Mouse (Mus musculus): ENCODE results near the gene Hcn2. TPM values are rescaled to one million over a fixed set of nuclear protein-coding genes. Genes with fewer than 3 reads are reported as not detected.
"Not testable (repeated sequence)": the region's sequence is repeated elsewhere in the genome, so short reads cannot be mapped to it uniquely, and the experiment has no call there.

Hcn2 gene
- polyA plus RNA-seq, 1 experiment from 2014 or later: 0.43 TPM

DNA sequence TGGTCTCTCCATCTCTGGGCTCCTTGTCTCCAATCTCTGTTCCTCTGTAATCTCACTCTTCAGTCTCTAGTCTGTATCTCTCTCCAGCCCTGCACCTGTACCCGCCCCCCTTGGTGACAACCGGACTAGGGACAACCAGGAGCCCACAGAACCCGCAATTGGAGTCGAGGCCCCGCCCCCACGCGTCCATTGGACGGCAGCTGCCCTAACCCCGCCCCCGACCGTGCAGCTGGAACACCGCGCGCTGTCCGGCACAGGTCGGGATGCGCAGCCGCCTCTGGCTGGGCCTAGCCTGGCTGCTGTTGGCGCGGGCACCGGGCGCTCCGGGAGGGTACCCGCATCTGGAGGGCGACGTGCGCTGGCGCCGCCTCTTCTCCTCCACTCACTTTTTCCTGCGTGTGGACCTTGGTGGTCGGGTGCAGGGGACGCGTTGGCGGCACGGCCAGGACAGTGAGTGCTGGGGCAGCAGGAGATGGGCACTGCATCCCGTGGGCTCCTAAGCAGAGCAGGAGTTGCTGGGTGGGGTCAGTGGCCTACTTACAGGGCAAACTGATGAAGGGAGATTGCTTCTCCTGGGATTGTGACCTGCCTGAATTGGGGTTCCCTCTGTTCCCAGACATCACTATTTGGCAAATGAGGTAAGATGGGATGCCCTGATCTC is 38.6 kb downstream of the Hcn2 start, which contains the start of gene Fgf22:
TSS of gene Fgf22 (plus strand) at position 221 of the 661 bp plus-strand sequence.
- Histone ChIP-seq H3K4me1 (replicated peaks) (peaks cover 13% of the 10 kb centered on the region), H3K27ac (no peak within 1 kb of the TSS), H3K4me3 (replicated peaks) (peak within 1 kb of the TSS; percentile 43), H3K9ac (replicated peaks) (peak within 1 kb of the TSS; percentile 62), H3K36me3 (peaks cover 42% of the 10 kb centered on the region), H3K4me2 (replicated peaks) (peak within 1 kb of the TSS; percentile 74), H3K9me3 (no peaks in the 10 kb centered on the region), H3K27me3 (0 out of 2 replicates have a peak, but pooled peaks cover 3% of the 10 kb centered on the region)
- 1% methylated on average over 36 of the region's 36 CpGs for WGBS
- peak; percentile 90 for ATAC-seq

DNA sequence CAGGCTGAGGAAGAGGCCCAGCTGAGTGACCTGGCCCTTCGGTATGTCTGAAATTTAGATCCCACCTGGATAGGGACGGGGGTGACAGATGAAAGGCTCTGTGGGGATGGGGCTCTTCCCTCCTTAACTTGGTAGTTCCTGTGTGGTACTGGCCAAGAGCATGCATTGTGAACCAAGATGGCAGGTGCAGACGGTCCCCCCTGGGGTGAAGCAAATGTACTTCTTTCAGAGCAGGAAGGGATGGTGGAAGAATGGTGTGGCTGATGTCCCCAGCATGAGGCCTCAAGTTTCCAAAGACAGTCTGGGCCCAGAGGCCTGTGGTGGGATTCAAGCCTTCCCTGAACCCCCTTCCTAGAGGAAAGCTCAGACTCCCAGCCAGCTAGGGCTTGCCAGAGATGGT is 39.4 kb downstream of the Hcn2 start:
- 83% methylated on average over 3 of the region's 3 CpGs for WGBS
- 0 out of 2 replicates have a peak, but pooled peaks cover 3% of the 10 kb centered on the region for H3K27me3 ChIP-seq
- no peak overlapping the region for H3K4me3 ChIP-seq (replicated peaks)
- H3K9me3 ChIP-seq: no peaks in the 10 kb centered on the region
- H3K9ac ChIP-seq (replicated peaks): no peak overlapping the region
- H3K4me1 ChIP-seq (replicated peaks): peaks cover 13% of the 10 kb centered on the region
- H3K4me2 ChIP-seq (replicated peaks): no peak overlapping the region
- no peak overlapping the region for H3K27ac ChIP-seq
- H3K36me3 ChIP-seq: peaks cover 50% of the 10 kb centered on the region
- ATAC-seq: no peak

GRCm38 (mm10) chr10:79756660-79757059 is 40.2 kb downstream of the Hcn2 start:
- ATAC-seq: no peak
- Histone ChIP-seq H3K4me1 (replicated peaks) (peaks cover 13% of the 10 kb centered on the region), H3K9ac (replicated peaks) (no peak overlapping the region), H3K36me3 (peaks cover 58% of the 10 kb centered on the region), H3K9me3 (no peaks in the 10 kb centered on the region), H3K4me3 (replicated peaks) (no peak overlapping the region), H3K27me3 (0 out of 2 replicates have a peak, but pooled peaks cover 3% of the 10 kb centered on the region), H3K27ac (no peak overlapping the region), H3K4me2 (replicated peaks) (no peak overlapping the region)
- WGBS: 93% methylated on average over 24 of the region's 24 CpGs

DNA sequence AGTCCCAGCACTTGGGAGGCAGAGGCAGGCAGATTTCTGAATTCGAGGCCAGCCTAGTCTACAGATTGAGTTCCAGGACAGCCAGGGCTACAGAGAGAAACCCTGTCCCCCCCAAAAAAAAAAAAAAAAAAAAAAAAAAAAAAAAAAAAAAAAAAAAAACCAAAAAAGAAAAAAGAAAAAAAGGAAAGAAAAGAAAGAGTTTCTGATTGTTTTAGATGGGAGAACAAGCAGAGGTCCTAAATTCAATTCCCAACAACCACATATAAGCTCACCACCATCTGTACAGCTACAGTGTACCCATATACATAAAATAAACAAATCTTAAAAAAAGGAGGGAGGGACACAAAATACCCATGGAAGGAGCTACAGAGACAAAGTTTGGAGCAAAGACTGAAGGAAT is 43.2 kb downstream of the Hcn2 start:
- not testable (repeated sequence) for H3K4me3 ChIP-seq (replicated peaks); ATAC-seq; H3K27me3 ChIP-seq; H3K9ac ChIP-seq (replicated peaks); H3K4me2 ChIP-seq (replicated peaks); H3K27ac ChIP-seq; H3K9me3 ChIP-seq
- Histone ChIP-seq H3K4me1 (replicated peaks) (peaks cover 25% of the 10 kb centered on the region), H3K36me3 (peaks cover 68% of the 10 kb centered on the region)
- WGBS: 89% methylated on average over 1 of the region's 1 CpGs

DNA sequence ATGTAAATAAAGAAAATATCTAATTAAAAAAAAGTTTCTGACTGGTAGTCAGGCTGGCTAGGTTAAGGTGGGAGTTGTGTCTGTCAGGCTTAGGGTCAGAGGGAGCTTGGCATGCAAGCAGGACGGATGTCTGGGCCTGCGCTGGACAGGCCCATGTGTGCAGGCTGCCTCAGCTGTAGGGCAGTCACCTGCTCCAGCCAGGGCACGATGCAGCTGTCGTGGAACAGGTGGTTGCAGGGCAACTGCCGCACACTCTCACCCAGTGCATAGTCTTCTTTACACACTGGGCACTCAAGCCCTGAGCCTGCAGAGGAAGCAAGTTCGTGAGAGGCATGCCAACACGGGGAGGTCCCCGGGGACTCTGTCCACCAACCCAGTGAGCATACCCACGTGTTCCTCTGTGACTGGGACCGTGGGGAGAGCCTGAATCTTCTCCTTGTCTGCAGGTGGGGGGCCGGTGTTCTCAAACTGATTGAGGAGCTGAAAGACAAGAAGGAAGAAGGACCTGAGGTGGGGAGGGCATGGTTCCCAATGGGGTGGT is 44.2 kb downstream of the Hcn2 start:
- H3K27ac ChIP-seq: no peak overlapping the region
- no peak overlapping the region for H3K4me2 ChIP-seq (replicated peaks)
- WGBS: 92% methylated on average over 11 of the region's 11 CpGs
- H3K9me3 ChIP-seq: no peaks in the 10 kb centered on the region
- H3K4me1 ChIP-seq (replicated peaks): peaks cover 25% of the 10 kb centered on the region
- no peak overlapping the region for H3K9ac ChIP-seq (replicated peaks)
- no peak overlapping the region for H3K4me3 ChIP-seq (replicated peaks)
- H3K36me3 ChIP-seq: peaks cover 67% of the 10 kb centered on the region
- ATAC-seq: no peak
- 0 out of 2 replicates have a peak, but pooled peaks cover under 1% of the 10 kb centered on the region for H3K27me3 ChIP-seq

DNA sequence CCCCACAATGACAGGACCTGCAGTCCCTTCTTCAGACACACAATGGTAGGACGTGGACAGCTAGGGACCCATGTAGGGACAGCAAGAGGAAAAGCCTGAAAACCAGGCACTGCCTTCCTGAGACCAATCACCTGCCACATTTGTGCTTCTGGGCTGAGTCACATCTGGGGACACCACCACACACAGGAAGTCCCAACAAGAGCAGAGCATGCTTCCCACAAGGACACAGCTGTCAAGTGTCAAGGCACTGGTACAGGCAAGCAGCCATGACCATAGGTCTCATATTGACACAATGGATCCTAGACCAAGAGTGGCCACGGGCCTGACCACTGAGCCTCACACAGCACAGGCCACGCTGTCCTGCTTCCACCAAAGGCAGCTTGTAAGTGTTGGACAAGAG is 46.4 kb downstream of the Hcn2 start:
- Histone ChIP-seq H3K4me1 (replicated peaks) (peaks cover 35% of the 10 kb centered on the region), H3K4me3 (replicated peaks) (no peak overlapping the region), H3K9ac (replicated peaks) (0 out of 2 replicates have a peak overlapping the region, but pooled peaks have one; percentile 20), H3K36me3 (peaks cover 46% of the 10 kb centered on the region), H3K4me2 (replicated peaks) (no peak overlapping the region), H3K27me3 (no peaks in the 10 kb centered on the region), H3K27ac (no peak overlapping the region), H3K9me3 (no peaks in the 10 kb centered on the region)
- no peak for ATAC-seq
- 92% methylated on average over 3 of the region's 3 CpGs for WGBS

DNA sequence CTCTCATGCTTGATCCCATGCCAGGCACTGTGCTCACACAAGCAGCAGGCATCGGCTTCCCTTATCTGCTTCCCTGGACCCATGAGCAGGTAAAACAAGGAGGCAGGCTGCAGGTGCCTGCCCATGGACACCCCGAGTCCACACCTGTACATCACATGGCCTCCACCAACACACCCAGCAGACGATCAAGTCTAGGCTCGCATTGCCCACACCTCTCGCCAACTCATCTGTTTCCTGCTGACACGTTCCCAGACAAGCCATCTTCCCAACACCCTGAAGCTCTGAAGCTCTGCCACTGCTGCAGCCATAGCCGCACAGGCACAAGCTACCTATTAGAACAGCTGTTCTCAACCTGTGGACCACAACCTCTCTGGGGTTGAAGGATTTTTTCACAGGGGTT is 47.8 kb downstream of the Hcn2 start:
- Histone ChIP-seq H3K9ac (replicated peaks) (peak overlapping the region; percentile 20; the same call in 1 of the 2 replicates), H3K4me3 (replicated peaks) (no peak overlapping the region), H3K27me3 (no peaks in the 10 kb centered on the region), H3K27ac (no peak overlapping the region), H3K36me3 (peaks cover 32% of the 10 kb centered on the region), H3K4me2 (replicated peaks) (no peak overlapping the region), H3K9me3 (no peaks in the 10 kb centered on the region), H3K4me1 (replicated peaks) (peaks cover 44% of the 10 kb centered on the region)
- ATAC-seq: no peak
- 93% methylated on average over 7 of the region's 7 CpGs for WGBS

- Histone ChIP-seq H3K4me2 (replicated peaks) (peak overlapping the region; percentile 97), H3K27me3 (no peaks in the 10 kb centered on the region), H3K36me3 (peaks cover 24% of the 10 kb centered on the region), H3K9me3 (no peaks in the 10 kb centered on the region), H3K4me1 (replicated peaks) (peaks cover 44% of the 10 kb centered on the region), H3K4me3 (replicated peaks) (peak overlapping the region; percentile 98), H3K27ac (no peak overlapping the region), H3K9ac (replicated peaks) (peak overlapping the region; percentile 97)
- ATAC-seq: no peak
- 60% methylated on average over 2 of the region's 2 CpGs for WGBS
Observed at GRCm38 (mm10) chr10:79765228-79765745, 48.9 kb downstream of the Hcn2 start.

GRCm38 (mm10) chr10:79766001-79766507 is 49.6 kb downstream of the Hcn2 start:
- peak overlapping the region; percentile 97 for H3K9ac ChIP-seq (replicated peaks)
- ATAC-seq: no peak
- 10% methylated on average over 16 of the region's 16 CpGs for WGBS
- peaks cover 16% of the 10 kb centered on the region for H3K36me3 ChIP-seq
- H3K4me2 ChIP-seq (replicated peaks): peak overlapping the region; percentile 97
- H3K4me1 ChIP-seq (replicated peaks): peaks cover 44% of the 10 kb centered on the region
- H3K9me3 ChIP-seq: no peaks in the 10 kb centered on the region
- H3K4me3 ChIP-seq (replicated peaks): peak overlapping the region; percentile 98
- no peaks in the 10 kb centered on the region for H3K27me3 ChIP-seq
- peak overlapping the region; percentile 93 for H3K27ac ChIP-seq

DNA sequence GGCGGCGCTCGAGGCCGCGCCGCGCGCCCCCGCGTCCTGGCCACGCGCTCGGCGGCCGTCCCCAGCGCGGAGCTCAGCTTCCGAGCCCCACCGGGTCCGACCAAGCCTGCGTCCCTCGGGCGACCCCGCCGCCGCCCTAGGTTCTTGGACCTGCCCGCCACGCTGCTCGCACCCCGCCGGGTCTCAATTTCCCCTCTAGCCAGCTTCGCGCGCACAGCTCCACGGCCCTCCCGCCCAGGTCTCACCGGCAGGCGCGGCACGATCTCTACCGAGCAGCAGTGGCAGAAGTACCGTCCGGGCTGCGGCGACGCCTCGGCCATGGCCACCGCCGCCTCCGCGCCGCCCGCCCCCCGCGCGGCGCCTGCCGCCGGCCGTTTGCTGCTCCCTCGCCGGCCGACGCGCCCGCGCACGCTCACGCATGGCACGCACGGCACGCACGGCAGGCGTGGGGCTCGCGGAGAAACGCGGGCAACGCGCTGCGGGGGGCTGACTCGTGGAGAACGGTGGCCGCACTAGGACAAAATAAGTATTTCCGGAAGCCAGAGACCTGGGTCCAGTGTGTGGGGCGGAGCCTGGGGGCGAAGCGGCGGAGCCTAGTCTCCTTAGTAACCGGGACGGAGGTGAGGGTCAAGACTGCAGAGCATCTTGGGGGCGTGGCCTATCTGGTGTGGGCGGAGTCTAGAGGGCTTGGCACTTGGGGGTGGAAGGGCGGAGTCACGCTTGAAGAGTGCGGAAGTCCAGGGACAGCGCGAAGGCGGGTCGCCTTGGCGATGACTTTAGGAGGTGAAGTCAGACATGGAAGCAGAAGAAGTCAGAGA is 50.3 kb downstream of the Hcn2 start, which contains the start of gene Rnf126:
TSS of gene Rnf126 (minus strand) at position 445 of the 818 bp plus-strand sequence.
- WGBS: under 1% methylated on average over 101 of the region's 101 CpGs
- H3K9me3 ChIP-seq: no peaks in the 10 kb centered on the region
- ATAC-seq: peak; percentile 85
- H3K4me1 ChIP-seq (replicated peaks): peaks cover 44% of the 10 kb centered on the region
- peaks cover 9% of the 10 kb centered on the region for H3K36me3 ChIP-seq
- peak within 1 kb of the TSS; percentile 97 for H3K9ac ChIP-seq (replicated peaks)
- peak within 1 kb of the TSS; percentile 93 for H3K27ac ChIP-seq
- H3K4me2 ChIP-seq (replicated peaks): peak within 1 kb of the TSS; percentile 97
- peak within 1 kb of the TSS; percentile 98 for H3K4me3 ChIP-seq (replicated peaks)
- H3K27me3 ChIP-seq: no peaks in the 10 kb centered on the region

- Histone ChIP-seq H3K9me3 (0 out of 2 replicates have a peak, but pooled peaks cover 2% of the 10 kb centered on the region), H3K4me3 (replicated peaks) (peak overlapping the region; percentile 98), H3K9ac (replicated peaks) (peak overlapping the region; percentile 59), H3K4me2 (replicated peaks) (peak overlapping the region; percentile 97), H3K27me3 (no peaks in the 10 kb centered on the region), H3K27ac (peak overlapping the region; percentile 93), H3K4me1 (replicated peaks) (peaks cover 44% of the 10 kb centered on the region), H3K36me3 (peaks cover under 1% of the 10 kb centered on the region; the same call in 1 of the 2 replicates)
- ATAC-seq: peak; percentile 84
- 11% methylated on average over 40 of the region's 40 CpGs for WGBS
Observed at GRCm38 (mm10) chr10:79767372-79768244, 51.2 kb downstream of the Hcn2 start.

All from midbrain, embryonic 13.5 days (tissue).